Mouse (Mus musculus) telencephalon, adult 2 months (tissue): ENCODE data around the gene Gpr84.

Experiments
- DNase-seq: peaks from one replicate; pipeline ENCODE4 v3.0.0-alpha.2; 2011; ENCODE audit warnings: low read depth, low spot score

Gene Gpr84

DNA sequence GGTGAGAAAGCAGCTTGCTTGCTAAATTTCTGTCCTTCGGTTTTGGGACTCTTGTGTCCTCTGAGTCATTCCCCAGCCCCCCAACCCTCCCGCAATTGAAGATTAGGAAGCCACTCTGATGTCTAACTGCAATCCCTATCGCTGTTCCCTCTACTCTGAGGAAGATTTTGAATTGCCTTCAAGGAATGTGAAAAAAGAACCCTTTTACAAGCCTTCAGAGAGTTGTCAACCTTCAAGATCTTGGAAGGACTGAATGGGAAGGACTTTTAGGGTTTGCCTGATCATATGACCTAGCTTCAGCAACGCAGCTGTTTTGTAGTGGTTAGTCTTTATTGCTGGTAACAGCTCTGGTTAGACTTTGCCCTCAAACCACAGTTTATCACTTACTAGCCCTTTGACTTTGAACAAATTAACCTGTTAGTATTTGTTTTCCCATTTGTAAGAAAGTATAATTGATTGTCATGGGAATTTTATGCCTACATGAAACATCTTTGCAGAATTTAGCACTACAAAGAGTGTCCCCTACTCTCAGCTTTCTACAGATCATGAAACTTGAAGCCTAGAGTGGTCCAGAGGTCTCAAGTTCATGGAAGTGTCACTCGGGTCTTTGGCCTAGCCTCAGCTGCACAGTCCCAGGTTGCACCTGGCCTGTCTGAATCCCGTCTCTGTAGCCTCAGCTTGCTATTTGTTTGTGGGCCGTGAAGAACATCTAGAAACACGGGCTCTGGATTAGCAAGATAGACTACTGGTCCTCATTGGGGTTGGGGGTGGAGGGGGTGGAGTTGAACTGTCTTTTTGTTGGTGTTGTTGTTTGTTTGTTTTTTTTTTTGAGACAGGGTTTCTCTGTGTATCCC, 4.4 kb downstream of the Gpr84 start:
- no peak for DNase-seq

DNA sequence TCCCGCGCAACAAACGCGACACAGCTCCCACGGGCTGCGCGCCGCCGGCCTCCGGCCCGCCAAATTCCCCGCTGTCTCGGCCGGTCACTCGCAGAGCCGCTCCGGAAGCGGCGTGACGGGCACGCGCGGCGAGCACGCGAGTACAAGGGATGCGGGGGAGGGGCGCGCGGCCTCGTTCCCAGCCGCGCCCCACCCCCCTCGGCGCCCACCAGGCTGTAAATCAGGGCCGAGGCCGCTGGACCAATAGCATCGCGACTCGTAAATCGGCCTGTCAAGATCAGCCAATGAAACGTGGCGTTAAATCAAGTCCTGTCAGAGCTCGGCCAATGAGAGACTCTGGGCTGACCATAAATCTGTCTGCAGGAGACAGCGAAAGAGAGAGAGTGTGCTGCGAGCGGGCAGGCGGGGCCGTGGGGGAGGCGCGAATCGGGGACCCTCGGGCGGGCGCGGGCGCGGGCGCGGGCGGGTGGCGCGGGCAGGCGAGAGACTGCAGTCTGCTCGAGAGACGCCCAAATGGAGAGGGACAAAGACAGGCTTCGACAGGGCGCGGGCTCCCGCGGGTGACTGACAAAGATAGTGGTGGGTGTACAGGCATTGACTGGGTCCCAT, 5.2 kb downstream of the Gpr84 start:
- DNase-seq = peak; percentile 99

DNA sequence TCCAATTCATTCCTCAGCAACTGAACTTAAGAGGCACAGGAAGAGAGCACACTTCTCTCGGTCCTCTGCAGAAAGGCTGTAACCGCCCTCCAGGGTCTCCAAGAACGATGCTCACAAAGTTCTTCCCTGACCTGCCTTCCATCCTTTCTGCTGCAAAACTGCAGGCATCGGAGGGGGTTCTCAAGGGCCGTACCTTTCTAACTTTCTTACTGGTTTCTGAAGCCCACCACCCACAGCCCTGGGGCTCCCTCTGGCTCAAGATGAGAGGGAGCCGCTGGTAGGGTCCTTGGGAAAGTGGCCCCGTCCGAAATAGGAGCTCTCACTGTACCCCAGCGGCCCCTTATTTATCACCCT, 5.8 kb downstream of the Gpr84 start:
- no peak for DNase-seq

DNA sequence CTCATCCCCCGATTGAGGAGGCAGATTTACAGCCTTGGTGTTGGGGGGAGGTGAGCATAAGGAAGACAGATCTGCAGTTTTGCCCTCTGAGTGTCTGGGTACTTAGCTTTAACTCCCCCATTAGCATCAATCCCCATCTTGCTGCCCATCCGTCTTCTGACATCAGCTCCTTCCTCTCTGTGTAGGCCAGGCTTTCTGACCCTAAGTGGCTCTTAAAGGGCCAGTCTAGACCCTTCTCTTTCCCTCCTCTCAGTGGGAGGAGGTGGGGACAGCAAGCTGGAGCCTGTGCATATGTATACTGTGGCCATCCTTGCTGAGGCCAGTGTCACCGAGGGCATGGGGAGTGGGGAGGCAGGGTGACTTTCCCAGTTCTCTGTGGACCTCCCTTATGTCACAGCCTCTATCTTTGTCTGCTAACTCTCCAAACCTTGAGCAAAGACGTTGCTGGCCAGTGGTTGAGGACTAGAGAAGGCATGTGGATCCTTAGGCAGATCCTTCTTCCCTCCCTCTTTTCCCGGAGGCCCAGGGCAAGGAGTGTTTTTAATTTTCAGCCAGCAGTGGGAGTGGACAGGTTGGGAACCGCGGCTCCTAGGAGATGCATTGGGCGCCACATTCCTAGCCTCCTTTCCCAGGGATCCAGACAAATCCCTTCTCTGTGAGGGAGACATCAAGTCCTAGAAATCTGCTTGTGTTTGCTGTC, 6.3 kb downstream of the Gpr84 start:
- DNase-seq = no peak

DNA sequence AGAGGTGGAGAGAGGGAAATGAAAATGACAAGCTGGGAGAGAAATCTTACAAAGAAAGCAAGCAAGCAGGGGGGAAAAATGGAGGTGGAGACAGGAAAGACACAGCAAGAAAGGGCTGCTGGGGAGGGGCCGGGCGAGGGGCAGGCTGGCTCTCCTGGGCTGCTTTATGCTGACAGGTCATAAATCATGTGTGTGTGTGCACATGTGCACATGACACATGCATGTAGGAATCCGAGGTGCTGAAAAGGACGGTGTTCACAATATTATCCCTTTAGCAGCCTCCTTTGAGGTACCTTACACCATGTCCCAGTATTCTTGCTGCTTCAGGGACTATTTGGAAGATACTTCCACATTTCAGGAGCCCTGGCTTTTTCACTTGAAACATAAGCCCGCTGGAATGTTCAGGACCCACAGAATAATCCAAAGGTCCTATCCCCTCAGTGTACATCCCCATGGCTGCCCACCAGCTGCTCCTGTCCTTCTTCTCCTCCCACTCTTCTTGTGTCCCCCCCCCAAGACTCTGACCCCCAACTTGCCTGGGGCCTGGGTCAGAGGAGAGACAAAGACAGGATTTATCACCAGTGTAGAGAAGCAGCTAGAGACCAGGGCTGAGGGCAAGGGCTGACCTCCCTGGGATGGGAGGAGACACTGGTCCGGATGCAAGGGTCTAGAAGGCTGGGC, 7.9 kb downstream of the Gpr84 start:
- no peak for DNase-seq

DNA sequence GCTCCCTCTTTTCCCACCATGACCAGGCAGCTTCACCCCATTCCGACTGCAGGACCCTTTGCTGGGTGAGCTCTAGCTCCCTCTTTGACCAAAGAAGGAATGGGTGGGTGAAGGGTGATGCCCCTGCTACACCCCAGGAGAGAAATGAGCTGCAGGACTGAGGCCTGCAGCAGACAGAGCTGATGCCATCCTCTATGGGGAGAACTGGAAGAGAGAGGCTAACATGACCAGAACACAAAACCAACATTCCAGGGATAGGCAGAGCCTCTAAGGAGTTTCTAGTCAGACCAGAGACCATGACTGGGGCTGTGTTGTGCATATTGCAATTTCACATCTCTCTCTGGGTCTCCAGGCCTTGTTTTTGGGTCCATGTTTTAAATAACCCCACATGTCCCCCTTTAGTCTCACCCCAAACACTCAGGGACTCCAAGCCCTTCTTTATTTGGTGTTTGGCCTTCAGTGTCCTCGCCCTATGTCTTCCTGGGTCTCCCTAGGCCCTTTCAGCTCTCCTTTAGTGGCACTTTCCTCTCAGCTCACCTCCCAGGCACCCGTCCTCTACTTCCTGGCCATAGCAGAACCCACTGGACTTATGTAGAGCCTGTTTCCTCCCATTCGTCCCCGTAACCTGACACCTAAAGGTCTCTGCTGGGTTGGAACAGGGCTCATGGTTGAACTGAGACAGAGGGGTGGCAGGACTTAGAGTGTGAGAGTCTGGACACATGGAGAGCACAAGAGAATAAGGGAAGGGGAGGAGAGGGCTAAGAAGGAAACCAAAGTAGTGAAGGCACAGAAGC, 8.7 kb downstream of the Gpr84 start:
- DNase-seq = no peak

DNA sequence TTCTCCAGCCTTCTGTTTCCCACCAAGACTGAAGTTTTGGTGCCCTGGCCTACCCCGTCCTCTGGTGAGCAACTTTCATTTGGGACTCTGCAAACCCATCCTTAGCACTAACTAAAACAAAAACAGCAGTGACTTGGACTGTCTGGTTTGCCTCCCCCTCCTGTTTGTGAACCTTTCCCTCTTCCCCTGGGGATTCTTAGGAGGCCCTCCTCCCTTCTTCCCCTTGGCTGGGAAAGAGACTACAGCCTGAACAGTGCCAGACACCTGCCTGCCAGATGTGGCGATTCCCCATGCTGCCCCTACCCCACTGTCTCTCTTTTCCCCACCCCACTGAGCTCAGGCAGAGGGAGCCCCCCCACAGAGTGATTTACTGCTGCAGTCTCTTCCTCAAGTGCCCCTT, 9.4 kb downstream of the Gpr84 start:
- no peak for DNase-seq

DNA sequence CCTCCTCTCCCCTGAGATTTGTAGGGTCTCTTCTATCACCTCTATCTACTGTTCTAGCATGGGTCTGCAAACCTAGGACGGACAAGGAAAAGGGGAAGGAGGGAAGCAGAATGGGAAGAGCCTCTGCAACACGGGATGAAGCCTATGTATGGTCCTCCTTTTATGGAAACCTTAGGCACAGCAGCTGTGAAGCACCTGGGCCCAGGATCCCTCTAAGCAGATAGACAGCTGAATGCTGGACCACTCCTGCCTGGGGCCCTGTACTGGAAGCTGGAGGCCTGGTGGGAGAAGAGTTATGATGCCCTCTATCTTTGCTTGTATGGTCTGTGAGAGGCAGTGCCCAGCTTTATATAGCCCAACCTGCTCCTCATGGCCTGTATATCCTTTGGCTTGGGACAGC, 9.9 kb downstream of the Gpr84 start:
- DNase-seq = no peak

DNA sequence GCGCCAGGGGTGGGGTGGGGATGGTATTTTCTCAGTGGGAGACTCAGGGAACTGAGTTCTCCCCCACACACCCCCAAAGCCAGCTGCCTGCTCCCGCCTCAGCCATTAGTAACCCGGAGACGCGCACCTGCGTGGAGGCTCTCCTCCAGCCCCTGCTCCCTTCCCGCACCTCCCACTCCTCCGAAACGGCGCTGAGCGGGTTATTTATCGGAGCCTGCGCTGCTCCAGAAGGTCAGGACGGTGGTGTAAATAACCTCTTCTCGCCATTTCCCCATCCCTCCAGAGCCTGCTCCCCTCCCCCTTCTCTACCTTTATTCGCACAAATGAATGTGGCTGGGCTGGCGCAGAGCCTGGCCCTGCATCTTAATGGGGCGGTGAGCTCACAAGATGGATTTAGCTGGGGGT, 10.3 kb downstream of the Gpr84 start:
- DNase-seq = no peak

DNA sequence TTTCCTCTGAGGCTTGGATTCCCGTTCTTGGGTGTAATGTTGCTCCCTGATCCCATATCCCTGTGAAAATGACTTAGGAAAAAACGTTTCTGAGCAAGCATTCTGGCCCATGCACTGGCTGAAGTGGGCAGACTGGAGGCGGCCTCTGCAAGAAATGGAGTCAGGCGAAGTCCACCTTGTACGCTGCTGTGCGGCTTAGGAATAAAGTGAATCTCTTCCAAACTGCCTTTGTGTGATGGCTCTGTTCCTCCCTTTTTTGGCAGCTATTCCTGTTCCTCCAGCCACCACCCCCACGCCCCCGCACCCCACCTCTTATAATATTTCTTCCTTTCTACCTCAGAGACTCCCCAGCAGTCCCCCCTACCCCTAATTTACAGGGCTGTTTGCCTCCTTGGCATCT, 10.8 kb downstream of the Gpr84 start:
- DNase-seq = no peak

DNA sequence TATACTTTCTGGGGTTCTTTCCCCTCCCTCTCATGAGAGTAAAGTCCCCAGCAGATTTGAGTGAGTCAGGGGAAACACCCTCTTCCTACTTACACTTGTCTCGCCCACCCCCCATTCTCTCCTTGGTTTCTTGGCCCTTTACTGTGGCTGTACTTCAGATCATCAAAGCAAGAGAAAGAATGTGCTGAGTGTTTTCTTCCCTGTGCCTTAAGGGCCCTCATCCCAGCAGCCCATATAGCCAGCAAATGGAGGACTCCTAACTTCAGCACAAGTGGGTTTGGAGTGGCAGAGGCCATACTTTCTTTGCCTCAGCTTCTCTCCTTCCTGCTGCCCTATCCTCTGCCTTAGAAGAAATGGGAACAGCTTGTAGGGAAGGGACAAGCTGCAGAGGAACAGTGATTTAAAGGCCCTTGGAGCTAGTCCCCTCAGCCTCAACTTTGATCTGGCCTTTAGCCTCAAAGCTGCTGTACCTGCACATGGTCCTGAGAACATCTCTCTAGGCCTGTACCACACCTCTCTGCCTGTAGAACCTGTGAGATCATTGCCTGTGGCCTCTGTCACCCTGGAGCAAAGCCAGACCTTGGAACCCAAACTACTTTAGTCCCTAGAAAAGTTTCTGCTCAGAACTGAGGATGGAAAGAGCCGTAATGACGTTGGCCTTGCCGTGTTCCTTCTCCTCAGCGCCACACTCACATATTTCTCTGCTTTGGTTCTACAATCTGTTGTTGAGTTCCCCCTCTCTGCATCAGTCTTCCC, 11.4 kb downstream of the Gpr84 start:
- DNase-seq = no peak

DNA sequence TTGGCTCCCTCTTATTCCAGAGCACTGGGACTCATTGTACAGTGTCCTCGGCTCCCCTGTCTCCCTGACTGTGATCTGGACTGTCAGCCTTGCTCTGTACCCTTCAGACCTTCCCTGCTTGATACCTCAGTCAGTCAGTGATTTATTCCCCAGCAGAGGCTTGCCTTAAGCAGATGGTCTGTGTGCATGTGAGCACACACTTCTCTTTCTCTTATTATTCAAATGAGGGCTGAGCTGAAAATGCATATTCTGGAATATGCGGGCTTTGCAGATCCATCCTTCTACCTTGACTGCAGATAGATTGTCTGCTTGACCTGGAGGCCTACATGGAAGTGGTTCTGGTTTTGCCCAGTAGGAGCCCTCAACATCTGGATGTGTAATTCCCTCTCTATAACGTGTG, 12.4 kb downstream of the Gpr84 start:
- DNase-seq = no peak

DNA sequence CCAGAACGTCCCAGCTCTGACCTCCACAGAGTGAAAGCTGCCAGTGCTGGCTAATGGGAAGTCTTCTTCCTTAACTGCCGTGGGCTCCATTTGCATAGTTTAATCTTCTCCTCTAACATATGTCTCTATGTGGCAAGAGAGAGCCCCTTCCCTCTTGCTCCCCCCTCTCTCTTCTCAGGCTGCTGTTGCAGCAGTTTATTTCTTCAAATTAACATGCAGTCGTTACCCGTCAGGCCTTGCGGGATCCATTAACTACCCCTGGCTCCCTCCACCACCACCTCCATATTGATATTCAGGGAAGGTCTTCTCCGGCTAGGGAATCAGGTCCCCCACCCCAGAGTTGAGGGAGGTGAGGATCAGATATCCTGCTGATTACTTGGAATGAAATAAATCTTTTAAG, 13.1 kb downstream of the Gpr84 start:
- no peak for DNase-seq

DNA sequence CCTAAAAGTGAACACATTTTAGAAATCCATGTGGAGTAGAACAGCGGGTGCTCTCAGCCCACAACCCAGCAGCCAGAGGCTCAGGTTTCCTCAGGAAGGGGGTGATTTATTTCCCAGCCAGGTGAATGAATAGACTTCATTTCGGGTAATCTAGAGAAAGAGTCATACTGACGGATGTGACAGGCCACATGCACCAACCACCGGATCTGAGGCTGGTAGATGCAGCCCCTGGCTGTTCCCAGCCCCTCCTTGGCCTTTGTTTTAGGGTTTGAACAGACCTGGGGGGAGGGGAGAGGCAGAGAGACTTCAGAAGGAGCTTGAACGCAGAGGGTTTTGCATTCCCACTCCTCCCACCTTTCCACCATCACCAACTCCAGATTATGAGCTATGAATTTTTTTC, 14.6 kb downstream of the Gpr84 start:
- no peak for DNase-seq

DNA sequence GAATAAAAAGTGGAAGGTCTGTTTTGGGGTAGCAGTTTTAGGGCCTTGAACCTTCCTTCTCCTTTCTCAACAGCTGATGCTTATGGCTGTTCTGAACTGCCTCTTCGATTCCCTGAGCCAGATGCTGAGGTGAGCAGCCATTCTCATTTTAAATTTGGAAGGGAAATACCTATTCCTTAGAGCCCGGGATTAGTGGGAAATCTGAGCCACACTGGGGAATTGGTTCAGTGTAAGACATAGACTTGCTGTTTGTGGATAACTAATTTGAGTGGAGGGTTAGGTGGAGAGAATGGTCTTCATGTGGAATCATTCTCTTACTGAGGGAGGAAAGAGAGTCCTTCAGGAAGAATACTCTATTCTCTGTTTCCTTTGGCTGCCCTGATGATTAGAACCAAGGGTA, 15.8 kb downstream of the Gpr84 start:
- no peak for DNase-seq

DNA sequence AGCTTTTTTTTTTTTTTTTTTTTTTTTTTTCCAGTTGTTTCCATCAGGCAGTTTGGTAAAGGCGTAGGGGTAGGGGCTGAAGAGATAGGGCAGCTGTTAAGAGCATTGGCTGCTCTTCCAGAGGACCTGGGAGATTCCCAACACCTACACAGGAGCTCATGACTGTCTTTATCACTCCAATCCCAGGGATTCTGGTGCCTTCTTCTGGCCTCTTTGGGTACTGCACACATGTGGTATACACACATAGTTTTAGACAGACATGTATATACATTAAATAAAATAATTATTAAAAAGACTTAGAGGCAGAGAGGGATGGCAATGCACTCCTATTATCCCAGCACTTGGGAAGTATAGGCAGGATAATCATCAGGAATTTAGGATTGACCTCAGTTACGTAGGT, 17.0 kb downstream of the Gpr84 start:
- no peak for DNase-seq

DNA sequence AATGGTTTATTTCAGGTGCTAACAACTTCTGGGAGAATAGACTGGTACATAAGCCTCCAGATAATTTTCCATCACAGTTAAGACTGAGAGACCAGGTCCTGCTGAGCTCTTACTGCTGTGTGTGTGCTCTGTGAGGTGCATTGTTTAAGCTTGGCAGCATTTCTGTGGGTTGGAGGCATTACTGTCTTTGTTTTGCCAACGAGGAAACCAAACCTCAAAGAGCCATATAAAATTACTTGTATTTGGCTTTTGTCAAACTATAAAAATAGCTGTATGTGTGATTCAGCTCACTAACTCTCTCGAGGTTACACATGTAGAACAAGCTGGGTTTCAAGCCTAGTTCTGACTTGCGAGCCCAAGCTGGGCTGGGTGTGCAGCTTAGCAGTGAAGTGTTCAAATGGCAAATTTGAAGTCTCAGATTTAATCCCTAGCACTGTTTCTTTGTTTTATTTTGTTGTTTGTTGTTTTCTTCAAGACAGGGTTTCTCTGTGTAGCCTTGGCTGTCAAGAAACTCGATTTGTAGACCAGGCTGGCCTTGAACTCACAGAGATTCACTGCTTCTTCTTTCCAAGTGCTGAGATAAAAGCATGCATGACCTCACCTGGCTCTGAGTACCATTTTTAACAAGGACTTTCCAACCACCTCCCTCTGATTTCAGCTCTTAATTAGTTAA, 17.6 kb downstream of the Gpr84 start:
- no peak for DNase-seq

DNA sequence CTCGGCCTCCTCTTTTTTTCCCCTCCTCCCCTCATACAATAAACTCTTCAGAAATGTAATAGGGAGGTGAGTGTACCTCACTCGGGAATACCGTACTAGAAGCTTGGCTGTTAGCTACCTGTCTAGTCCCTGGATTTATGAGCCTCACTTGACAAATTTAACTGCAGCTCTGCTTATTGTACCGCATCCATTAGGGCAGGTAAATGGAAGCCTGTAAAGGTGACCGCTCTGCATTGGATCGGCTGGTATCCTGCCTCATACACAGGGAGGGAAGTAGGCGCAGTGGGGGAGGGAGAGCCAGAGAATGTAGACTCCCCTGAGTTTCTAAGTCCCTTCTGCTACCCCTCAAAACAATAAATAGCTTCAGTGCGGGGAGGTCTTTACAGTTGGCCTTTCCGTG, 19.6 kb downstream of the Gpr84 start:
- DNase-seq = no peak

DNA sequence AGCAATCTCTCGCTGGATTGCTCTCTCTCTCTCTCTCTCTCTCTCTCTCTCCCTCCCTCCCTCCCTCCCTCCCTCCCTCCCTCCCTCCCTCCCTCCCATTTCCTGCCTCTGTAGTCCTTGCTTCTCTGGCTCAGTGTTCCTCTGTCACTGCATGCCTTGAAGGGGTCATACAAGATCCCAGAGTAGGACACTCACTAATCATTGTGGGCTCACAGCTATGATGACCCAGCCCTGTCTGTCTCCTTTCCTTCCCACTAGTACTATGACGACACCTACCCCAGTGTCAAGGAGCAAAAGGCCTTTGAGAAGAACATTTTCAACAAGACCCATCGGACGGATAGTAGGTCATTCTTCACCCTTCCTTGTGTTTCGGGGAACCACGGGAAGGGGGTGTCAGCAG, 20.0 kb downstream of the Gpr84 start:
- no peak for DNase-seq

DNA sequence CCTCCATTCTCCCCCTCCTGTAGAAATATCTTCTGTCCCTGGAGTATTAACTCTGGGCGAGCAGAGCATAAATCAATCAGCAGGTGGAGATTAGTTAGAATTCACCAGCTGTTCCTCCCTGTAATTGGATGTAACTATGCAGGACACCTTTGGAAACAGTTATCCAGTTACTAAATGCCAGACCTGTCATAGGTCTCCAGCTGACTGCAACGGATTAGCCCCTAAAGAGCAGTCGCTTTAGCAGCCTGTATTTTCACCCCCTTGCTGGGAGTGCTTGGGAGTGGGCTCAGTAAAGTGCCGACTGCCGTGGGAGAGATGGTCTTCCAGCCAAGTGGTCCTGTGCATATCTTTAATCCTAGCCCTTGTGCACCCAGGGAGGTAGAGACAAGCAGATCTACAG, 20.8 kb downstream of the Gpr84 start:
- no peak for DNase-seq
